Mouse (Mus musculus) myocyte (in vitro differentiated cells): ENCODE data around the gene Bglap2.
"Not testable (repeated sequence)": the region's sequence is repeated elsewhere in the genome, so short reads cannot be mapped to it uniquely, and the experiment has no call there.

Source experiments
- MYOD1 ChIP-seq, 3 experiments: IDR thresholded peaks; one replicate each; pipeline ENCODE4 v1.6.1; 2011; ENCODE audit warnings: control low read depth in 2 of 3, low read depth in 2 of 3, mild to moderate bottlenecking in 2 of 3, moderate library complexity in 1 of 3; ENCODE audit not compliant: insufficient read length in 2 of 3, control insufficient read depth in 1 of 3
- TCF12 ChIP-seq: IDR thresholded peaks from one replicate; pipeline ENCODE4 v1.6.1; 2011; ENCODE audit warnings: mild to moderate bottlenecking, control low read depth; ENCODE audit not compliant: poor library complexity, insufficient read depth, severe bottlenecking

GRCm38 (mm10) chr3:88367517-88367916 is 11.0 kb downstream of the Bglap2 start:
- TF ChIP-seq MYOD1 (IDR thresholded peaks at IDR 0.05; ENCODE audit: control insufficient read depth in 1 of 3, insufficient read length in 2 of 3, low read depth in 2 of 3); TCF12: not testable (repeated sequence)
